Mouse (Mus musculus): Measurements from ENCODE around the gene Atp2b2. TPM values are rescaled to one million over a fixed set of nuclear protein-coding genes. Genes with fewer than 3 reads are reported as not detected.

The Atp2b2 gene
- total RNA-seq, 2 experiments from 2014 or later: 3.9 to 6.1 TPM

DNA sequence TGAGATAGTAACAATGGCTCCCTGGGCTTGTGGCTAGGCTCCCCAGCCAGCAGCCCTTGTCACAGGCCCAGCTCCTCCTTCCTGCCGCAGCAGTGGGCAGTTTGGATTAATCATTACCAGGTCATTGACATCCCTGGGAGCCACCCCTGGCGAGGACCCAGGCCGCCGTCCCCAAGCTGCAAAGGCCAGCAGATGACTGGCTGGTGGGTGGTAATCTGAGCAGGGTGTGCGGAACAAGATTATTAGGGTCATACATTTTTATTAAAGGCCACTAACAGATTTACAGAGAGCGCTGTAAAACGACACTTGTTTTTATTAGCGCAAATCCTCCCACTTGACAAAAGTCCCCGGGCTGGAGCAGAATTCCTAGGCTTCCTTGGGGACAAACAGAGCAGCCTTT lies 29.6 kb downstream of the Atp2b2 start:
- DNase-seq: peak; percentile 14 to 43

GRCm38 (mm10) chr6:114011976-114012375 lies 30.4 kb downstream of the Atp2b2 start:
- no peak for DNase-seq

DNA sequence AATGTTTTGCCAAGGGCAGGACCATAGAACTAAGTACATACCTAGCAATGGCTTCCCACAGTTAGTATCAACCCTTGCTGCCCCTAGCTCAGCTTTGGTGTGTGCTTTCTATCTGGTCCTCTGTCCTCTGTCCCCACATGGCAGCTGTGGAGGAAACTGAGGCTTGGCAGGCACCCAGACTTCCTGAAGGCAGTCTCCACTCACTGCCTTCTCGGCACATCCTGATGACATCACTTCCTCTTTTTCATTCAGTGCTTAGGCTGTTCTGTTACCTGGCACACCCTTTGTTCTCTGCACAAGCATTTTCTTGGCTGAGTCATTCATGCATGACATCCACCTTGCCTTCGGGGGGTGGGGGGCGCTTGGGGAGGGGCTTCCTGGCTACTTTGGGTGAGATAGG lies 38.6 kb downstream of the Atp2b2 start:
- DNase-seq: no peak

DNA sequence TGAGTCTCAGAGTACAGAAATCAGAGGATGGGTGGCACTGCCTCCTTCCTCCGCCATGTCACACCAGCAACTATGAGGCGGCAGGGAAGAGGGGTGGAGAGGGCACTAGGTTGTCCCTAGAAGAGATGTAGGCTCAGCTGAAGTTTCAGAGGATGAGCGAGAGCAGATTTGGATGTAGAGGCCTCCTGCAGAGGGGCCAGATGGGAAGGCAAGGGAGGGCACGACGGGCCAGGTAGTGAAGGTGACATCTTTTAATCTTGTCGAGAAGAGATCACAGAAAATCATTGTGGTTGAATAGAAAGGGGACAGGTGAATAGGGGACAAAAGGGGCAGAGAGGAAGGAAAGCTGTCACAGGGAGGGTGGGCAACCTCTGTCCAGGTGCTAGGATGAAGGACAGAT lies 41.5 kb downstream of the Atp2b2 start:
- DNase-seq: no peak

GRCm38 (mm10) chr6:114000304-114000703 lies 42.1 kb downstream of the Atp2b2 start:
- no peak for DNase-seq

DNA sequence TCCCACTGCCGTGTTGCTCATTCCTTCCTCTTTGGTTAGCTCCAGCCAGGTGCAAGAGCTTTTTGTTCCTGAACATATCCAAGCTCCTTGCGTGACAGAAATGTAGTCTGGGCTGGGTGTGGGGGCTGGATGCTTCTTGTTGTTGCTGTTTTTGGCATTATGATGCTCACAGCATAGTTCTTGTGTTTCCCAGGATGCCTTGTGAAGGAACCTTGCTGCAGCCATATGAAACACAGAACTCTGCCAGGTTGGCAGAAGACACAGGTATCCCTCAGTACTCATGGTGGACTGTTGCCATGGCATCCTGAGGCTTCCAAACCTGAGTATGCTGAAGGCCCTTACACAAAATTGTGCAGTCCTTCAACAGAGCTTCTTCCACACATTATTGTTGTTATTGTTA lies 44.0 kb downstream of the Atp2b2 start:
- DNase-seq: no peak

DNA sequence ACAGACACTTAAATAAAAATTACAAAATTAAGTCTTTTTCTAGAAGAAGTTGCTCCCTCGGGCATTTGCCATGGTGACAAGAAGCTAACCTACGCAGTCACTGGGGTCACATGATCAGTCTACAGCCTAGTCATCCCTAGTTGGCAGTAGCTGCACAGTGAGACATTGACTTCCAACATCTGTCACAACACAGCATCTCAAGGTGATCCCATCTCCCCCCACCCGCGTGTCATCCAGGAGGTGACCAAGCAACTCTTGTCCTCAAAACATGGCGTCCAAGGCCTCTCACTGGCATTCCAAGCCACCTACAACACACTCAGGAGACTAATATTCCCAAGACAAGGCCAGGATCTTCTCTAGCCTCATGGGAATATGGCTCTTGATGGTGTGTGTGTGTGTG lies 48.2 kb downstream of the Atp2b2 start:
- peak; percentile 6 to 48 for DNase-seq

DNA sequence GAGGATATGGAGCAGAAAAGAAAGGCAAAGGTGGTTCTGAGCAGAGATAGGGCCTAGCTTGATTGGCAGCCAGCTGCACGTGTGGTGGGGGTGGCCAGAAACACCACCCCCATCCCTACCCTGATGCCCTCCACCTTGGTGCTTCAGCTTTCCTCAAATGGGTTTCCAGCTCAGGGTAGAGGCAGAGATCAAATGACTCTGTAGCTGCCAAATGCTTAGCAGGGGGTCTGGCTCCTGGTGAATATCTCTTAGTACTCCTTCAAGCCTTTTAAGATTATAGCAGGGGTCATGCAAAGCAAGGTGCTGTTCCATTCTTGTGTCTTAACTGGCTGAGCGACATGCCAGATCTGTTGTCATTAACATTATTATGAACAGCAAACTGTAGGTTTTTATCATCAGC lies 50.3 kb downstream of the Atp2b2 start:
- DNase-seq: no peak

DNA sequence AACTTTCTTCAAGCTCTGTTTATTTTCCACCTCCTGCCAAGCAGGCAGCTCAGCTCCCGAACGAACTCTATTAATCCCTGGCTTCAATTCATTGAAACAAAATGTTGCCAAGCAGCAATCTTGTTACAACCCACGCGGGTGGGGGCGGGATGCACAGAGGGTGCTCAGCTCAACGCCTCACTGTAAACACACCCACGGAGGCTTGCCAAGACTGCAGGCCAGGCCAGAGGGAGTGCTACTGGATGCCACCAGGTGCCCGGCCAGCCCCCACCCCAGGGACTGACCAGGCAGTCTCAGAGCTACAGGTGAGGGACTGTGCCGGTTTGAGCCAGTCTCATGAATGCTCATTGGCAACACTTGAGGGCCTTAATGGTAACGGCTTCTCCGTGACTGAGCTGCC lies 50.9 kb downstream of the Atp2b2 start:
- no peak for DNase-seq

DNA sequence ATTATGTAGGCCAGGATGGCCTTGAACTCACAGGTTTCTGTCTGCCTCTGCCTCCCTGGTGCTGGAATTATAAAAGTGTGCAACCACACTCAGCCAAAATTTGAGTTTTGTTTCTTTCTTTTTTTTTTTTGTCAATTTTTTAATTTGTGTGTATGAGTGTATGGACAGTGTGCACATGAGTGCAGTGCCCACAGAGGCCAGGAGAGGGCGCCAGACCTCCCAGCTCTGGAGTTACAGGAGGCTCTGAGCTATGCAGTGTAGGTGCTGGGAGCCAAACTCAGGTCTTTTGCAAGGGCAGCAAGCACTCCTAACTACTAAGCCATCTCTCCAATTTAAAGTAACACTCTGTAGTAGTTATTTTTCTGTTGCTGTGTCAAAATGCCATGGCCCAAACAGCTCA lies 52.4 kb downstream of the Atp2b2 start:
- no peak for DNase-seq

DNA sequence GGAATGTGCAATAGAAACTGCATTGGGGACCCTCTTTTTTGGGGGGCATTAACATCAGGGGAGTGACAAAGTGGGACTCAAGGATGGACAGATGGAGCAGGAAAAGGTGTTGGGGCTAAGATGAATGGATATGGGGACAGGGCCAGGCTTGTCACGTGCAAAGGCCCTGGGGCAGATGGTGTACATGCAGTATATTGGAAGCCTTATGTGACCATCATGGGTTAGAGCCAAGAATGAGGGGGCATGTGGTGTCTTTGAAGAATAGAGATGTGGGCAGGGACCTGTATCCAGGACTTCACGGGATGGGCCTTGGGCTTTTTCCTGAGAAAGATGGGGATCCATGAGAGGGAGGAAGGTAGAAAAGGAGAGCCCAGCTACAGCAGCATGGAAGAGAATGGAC lies 53.9 kb downstream of the Atp2b2 start:
- DNase-seq: no peak

DNA sequence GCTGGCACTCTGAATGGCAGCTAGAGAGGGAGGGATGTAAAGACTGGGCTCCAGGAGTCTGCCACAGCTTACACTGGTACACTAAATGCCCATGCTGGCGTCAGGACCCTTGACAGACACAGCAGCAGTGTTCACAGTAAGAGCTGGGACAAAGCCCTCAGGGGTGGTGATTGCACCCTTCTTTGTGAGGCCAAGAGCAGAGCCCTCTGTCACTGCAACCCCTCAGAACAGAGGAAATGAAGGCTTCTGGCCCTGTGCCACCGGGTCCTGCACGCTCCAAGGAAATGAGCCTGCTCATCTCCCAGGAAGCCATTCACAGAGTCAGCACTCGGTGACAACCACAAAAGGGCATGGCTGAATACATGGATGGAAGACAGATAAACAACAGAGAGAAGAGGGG lies 55.7 kb downstream of the Atp2b2 start:
- DNase-seq: no peak

DNA sequence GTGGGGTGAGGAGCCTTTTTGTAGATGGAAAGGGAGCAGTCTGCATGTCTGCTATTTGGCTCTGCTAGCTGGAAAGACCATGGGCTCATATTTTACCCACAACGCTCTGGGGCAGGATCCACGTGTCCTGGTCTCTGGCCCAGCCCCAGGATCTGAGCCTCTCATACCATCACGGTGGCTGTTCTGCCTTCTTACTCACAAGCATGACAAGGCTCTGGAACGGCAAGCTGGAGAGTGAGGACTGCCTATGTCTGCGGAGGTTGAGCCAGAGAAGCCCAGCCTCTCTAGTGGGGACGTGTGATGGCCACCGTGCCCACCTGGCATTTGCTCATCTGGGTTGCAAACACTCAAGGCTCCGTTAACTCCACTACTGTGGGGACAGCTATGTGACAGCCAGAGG lies 63.7 kb downstream of the Atp2b2 start:
- no peak for DNase-seq

GRCm38 (mm10) chr6:113978091-113978650 lies 64.2 kb downstream of the Atp2b2 start:
- DNase-seq: no peak

DNA sequence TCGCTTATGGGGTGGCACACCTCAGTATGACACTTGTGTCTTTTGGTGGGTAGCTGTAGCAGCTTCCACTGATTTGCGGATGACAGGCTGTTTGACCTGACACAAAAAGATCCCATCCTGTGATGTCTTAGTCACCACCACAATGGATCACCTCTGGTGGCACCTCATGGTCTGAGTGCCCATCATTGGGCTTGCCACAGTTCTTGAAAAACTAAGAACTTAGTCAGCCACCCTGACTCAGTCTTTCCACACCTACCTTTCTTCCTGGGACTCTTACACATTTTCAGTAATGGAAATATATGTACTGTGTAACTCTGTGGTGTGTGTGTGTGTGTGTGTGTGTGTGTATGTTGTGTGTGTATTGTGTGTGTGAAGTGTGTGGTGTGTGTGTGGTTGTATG lies 71.5 kb downstream of the Atp2b2 start:
- DNase-seq: no peak

DNA sequence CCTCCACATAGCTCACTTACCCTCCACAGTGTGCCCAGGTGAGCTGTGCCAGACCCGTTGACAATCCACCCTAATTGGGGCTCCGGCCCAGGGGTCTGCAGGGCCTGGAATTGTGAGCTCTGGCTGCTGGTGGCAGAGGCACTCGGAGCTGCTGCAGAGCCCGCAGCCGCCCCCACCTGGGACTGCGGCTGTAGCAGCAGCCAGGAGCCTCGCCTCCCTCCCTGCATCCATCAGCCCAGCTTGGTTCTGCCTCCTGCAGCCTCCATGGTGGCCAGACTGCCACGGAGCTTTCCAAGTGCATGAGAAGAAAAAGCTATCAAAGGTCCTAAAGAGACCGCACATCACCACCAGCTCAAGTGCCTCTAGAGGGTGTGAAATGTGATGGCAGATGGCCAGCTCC lies 71.9 kb downstream of the Atp2b2 start:
- DNase-seq: no peak

DNA sequence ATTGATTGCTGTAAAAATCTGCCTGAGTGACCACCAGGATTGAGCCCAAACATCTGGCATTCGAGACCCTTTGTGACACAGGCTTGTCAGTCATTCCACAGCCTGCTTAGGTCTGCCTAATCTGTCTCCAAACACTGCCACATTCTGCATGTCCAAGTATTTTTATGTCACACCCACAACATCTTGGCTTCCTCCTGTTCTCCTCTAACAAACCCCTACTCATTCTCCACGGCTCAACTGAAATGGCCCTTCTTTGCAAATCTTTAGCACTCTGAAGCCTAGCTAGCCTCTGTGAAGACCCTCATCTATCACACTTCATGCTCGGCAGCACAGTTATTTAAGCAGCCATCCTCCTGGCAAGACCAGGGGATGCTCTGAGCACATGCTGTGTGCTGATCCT lies 72.7 kb downstream of the Atp2b2 start:
- no peak for DNase-seq

- peak; percentile 42 to 51 for DNase-seq
Observed at GRCm38 (mm10) chr6:113962811-113963210, 79.6 kb downstream of the Atp2b2 start.

GRCm38 (mm10) chr6:113961658-113962057 lies 80.8 kb downstream of the Atp2b2 start:
- DNase-seq: no peak

DNA sequence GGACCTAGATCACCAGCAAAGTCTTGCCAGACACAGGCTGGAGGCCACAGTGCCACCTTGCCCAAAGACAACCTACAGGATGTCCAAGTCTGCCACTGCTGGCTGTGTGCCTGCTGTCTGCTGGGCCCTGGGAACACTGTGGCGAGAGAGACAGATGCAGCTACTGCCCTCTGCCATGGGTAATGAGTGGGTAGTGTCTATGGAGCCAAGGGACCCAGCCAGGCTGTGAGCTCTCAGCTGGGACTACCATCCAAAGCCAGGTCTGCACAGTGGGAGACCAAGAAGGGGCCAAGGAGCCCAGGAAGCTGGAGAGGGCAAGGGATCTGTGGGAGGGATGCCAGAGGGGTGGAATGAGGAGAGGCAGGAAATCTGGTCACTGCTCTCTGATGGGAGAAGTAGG lies 83.1 kb downstream of the Atp2b2 start:
- no peak for DNase-seq

DNA sequence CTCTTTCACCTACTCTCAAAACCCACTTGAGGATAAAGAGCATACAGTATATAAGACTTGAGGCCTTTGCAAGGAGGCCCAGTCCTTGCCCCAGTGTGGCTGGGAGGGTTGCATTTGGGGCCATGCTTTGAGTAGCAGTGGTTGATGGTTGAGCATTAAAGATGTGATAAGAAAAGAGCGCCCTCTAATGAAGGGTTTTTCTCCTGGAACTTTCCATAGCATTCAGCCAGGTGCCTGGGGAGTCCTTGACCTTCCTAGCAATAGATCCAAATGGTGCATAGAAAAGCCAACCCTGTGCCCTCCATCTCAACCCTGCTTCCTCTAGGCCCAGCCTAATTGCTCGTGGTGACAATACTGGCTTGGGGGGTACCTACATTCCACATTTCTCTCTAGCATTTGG lies 83.7 kb downstream of the Atp2b2 start:
- DNase-seq: no peak

- DNase-seq: no peak
Observed at GRCm38 (mm10) chr6:113958003-113958402, 84.4 kb downstream of the Atp2b2 start.

- DNase-seq: no peak
Observed at GRCm38 (mm10) chr6:113957232-113957940, 85.0 kb downstream of the Atp2b2 start.

GRCm38 (mm10) chr6:113947515-113947914 lies 94.9 kb downstream of the Atp2b2 start:
- peak in 1 of 2 experiments; percentile 23 for DNase-seq

Measured in adrenal gland, postnatal 36 days (tissue).